Mouse (Mus musculus) liver, embryonic 18 days (tissue): ENCODE results near the gene C1d. TPM values are rescaled to one million over a fixed set of nuclear protein-coding genes. Genes with fewer than 3 reads are reported as not detected.

Experiments
- polyA plus RNA-seq: library from polyadenylated mRNA; depleted of rRNA; stranded (reverse); fragments of >200 nt; gene quantifications from 2 replicates; pipeline ENCODE4 v1.2.3, GENCODE M21; 2012; rRNA removed

The C1d gene
- polyA plus RNA-seq, result 16.3 and 17.6 TPM in 2 replicates

GRCm38 (mm10) chr11:17257443-17257842 is at the start of gene C1d:
TSS of gene C1d (plus strand) at chr11:17257579.

DNA sequence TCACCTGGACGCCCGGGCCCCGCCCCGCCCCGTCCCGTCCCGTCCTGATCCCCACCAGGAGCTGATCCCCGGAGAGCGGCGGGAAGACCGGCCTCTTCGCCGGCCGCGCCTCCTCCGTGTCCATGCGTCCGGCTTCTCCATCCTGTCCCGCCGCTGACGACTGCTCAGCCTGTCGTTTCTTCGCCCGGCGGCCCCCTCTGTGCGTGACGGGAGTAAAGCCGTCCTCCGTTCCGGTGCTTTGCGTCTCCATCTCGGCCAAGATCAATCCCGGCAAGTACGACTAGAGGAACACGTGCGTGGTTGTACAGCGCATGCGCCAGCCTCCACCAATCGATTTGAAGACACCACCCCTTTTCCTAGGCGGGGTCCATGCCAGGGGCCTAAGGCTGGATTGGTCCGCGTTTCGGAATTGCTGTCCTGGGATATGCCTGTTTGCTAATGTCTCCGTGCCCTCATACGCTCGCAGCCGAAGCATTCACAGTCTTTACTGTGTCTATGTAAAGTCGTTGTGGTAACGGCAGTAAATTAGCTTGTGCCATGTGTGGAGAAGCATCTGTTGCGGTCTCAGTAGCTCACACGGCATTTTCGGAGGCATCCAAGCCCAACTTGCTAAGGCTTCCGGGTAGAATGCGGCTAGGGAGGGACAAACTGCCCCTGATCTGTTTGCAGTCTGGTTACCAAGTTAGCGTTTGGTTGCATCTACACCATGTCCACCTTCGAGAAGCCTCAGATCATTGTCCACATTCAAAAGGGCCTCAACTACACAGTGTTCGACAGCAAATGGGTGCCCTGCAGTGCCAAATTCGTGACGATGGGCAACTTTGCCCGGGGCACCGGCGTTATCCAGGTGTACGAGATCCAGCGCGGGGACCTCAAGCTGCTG is 45.9 kb upstream of the C1d start, which contains the start of gene Pno1:
Pno1 (minus strand) TSS at position 311 of the 883 bp plus-strand sequence.

Other genes starting within 250 kb of the C1d start
- gene Cnrip1, start 206.0 kb upstream of the C1d start, polyA plus RNA-seq, result 4.1 TPM in 2 replicates
- gene Plek, start 205.2 kb upstream of the C1d start, polyA plus RNA-seq, result 10.5 and 10.7 TPM in 2 replicates
- gene Ppp3r1, start 98.3 kb upstream of the C1d start, polyA plus RNA-seq, result 14.9 and 15.8 TPM in 2 replicates
- gene Wdr92, start 75.5 kb upstream of the C1d start, polyA plus RNA-seq, result 5.8 and 6.3 TPM in 2 replicates
- 8.5 and 8.8 TPM in 2 replicates for gene Pno1, start 46.0 kb upstream of the C1d start, polyA plus RNA-seq